Mouse (Mus musculus) frontal cortex, postnatal 14 days (tissue): ENCODE results near the gene Dlgap4.
A peak's percentile ranks its signal among the peaks of the same experiment; 100 is the strongest.

Source experiments
- DNase-seq, 2 experiments: peaks; one replicate each; pipeline ENCODE4 v3.0.0; 2022; ENCODE audit warnings: low spot score in 2 of 2

Dlgap4 gene

DNA sequence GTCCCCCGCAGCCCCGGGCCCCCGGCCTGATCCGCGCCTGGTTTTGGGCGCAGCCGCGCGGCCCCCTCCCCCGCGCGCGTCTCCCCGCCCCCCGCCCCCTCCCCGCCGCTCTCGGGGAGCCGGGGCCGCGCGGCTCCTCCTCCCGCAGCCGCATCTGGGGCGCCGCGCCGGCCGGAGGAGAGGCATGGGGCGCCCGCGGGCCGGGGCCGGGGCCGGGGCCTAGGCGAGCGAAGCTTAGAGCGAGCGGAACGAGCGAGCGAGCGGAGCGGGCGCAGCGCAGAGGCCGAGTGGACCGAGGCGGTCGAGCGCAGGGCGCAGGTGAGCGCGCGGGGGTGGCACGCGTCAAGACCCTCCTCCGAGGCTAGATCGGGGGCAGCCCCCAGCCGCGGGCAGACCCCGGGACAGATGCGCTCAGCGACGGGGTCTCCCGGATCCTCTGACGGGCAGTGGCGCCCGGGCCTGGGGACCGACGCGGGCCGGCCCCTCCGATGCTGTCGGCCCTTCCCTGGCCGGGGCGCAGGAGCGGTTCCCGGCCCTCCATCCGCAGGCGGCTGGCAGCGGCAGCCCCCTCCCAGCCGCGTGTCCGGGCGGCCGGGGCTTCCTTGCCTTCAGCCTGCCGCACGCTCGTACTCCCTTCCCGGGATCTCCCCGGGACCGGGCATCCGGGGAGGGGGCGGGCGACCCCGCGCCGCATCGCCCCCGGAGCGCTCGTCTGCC is at the start of gene Dlgap4:
TSS of gene Dlgap4 (plus strand) at position 165 of the 717 bp plus-strand sequence.
- no peak for DNase-seq

DNA sequence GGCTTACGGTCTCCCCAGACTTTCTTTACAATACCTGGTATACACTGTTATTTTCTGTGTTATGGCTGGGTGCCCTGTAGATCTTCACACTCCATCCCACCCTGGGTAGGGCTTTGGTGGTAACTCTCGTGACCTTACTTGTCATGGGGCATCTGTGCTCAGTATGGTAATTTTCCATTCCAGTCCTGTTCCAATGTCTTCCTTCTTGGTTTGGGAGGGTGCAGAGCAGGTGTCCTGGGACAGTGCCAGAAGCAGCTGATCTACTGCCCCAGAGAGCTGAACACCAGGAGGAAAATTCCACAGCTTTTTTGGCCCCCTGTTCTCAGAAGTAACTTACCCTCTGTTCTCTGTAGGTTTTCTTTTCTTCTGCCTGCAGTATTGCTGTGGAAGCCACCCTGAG is 47.0 kb upstream of the Dlgap4 start:
- no peak for DNase-seq

DNA sequence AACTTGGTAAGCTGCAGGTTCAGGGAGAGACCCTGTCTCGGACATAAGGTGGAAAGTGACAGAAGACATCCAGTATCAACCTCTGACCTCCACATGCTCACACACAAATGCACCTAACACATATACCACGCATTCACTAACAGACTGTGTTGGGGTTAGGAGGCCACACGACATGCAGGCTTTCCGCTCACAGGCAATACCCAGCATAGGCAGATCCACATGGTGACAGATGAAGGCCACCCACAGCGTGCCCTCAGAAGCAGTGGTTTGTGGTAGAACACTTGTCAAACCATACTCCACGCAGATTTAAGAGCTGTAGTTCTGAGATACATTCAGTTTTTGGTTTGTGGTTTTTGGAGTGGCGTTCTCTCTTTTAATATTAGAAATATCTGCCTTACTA is 44.9 kb upstream of the Dlgap4 start:
- DNase-seq = no peak

DNA sequence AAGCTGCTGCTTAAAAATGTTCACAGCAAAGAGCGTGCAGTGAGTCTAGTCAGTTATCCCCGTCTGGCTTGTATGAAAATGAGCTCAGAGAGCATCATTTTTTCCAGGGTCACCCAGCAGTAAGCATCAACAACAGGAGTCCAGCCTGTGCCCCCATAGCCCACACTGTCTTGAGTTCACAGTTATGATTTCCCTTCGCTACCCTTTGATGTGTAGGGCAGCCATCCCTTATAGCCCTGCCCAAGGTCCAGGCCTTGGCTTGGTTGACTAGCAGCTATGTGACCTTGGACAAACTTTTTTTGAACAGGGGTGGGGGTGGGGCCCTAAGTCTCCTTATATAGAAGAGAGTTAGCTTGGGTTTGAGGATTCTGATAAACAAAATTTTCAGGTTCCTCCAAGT is 44.2 kb upstream of the Dlgap4 start:
- no peak for DNase-seq

DNA sequence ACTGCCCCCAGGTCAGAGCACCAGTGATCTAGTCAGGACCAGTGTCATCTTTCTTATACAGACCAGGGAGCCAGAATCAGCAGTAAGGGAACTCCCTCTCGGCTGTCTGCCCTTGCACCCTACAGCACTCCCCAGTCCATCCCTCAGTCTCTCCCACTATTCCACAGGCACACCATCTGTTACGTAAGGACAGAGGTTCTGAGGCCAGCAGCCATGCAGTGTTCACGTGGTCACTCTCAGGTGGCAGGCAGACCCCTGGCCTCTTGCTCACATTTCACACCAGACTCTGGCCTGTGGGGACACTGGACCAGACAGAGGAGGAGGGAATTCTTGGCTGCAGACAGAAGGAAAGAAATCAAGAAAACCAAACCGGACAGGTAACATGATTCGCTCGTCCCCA is 42.0 kb upstream of the Dlgap4 start:
- DNase-seq = no peak

DNA sequence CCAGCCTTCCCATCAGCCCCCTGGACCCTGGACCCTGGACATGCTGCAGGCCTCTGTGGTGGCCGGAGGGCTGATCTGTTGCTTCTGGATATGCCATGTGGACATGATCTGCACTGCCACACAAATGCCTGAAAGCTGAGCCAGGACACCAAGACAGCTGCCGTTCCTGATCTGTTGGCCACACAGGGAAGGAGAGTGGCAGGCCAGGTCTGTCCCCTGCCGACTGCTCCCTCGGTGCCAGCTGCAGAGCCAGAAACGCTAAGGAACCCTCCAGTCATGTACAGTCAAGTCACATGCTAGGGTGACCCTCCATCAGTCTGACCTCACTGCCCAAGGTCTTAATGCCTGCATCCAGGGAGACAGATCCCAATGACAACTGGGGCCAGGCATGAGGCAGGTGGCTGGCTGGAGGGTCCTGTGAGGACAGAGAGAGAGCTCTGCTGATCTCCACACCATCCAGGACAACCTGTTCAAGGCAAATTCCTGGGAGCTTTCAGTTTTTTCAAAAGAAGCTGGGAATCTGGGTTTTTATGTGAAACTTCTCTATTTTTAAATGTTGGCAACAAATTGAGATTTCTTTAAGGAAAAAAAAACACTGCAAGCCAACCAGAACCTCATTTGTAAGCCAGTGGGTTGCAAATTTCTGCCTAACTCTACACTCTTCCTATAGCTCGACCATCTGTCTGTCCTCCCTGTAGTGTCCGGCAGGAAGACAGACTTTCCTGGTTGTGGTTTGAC is 36.5 kb upstream of the Dlgap4 start:
- no peak for DNase-seq

DNA sequence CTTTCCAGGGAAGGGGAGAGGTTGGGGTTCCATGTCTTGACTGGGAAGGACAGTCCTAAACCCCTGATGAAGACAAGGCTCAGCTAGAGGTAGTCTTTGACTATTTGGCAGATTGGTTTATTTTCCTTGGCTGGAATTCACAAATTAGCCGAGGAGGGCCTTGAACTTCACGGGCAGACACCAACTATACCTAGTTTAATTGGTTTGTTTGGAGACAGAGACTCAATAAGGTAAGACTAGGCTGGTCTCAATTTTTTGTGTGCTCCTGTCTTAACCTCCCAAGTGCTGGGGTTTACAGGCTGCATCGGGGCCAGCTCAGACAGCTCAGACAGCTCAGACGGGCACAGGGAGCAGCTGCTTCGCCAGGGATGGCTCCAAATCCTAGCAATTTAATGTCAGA is 33.0 kb upstream of the Dlgap4 start:
- no peak for DNase-seq

DNA sequence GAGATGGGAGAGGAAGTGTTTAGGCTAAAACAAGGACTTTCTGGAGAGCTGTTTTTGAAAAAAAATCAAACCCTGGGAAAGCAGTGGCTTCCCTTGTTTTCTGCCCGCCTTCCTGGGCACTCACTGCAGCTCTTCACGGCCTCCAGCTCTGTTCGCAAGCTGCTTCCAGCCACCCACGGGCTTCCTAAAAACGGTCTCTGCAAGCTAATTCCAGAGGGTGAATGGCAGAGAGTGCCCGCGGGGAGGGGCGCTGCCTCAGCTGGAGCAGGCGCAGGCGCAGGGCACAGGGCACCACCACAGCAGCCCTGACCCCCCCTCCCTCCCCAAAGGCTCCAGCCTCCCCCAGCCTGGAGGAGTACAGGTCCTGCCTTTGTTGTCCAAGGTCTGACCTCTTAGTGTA is 32.3 kb upstream of the Dlgap4 start:
- peak; percentile 75 to 83 for DNase-seq

DNA sequence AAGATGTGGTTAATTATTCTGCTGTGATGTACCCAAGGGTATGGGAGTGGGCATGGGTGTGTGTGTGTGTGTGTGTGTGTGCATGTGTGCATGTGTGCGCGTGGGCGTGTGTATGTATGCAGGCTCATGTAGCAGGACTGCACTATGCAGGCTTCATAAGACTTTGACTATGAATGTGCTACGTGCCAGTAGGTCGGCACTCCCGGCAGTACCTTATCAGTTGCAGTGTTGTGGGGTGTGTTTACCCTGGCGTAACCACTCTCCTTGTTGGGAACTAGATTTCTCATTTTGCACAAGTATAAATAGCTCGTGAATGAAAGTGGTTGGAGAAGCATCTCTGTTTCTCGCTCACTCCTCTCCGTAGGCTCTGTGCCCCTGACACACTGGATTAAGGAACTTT is 30.6 kb upstream of the Dlgap4 start:
- DNase-seq = no peak

DNA sequence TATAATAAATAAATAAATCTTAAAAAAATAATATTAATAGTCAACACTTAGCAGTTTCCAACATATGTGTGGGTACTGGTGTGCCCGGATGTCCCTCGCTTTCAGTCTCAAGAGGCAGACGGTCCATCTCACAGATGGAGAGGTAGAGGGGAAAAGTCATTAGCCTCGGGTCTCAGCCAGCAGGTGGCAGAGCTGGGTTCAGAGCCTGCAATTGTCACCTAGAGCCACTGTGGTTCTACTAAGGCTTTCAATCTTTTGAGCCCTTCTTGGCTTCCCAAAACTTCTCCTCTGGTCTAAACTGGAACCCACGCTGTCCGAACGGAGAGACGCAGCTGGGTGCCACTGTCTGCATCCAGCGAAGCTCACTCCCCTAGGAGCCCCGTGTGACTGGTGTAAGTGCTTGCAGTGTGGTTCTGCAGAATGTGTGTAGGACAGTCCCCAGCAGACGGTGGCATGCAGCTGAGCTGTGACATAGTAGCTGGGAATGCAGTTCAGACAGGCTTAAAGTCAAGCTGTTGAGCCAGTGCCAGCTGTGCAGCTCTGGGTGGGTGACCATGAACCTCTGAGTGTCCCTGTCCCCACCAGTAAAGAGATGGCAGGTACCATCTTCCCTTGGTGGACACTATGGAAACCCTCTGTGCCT is 29.2 kb upstream of the Dlgap4 start:
- DNase-seq = no peak

DNA sequence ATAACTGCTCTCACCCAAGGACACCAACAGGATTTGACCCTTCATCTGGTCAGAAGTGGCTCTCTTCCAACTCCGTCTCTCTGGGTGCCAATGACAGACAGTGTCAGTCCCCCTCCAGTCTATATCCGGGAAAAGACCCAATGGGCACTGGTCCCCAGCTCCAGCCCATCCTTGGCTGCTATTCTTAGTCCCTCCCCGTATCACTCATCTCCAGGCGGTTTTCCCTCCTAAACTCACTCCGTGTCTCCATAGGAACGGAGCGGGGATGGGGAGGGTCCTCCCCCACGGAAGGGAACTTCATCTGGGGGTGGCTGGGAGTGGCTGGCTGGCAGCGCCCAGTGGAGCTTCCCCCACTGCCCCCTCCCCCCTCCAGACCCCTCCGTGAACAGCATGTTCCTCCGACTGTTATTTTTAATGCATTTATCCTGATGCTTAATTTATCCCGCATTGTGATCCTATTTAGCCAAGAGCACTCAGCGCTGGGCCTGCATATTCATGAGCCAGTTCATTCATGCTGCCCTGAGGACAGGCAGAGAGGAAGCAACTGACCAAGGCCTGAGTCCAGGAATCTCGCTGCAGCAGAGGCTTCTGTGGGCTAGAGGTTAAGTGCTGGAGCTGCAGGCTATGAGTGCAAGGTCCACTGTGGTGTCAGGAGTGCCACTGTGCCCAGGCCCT is 28.6 kb upstream of the Dlgap4 start:
- DNase-seq = peak in 1 of 2 experiments; percentile 44

DNA sequence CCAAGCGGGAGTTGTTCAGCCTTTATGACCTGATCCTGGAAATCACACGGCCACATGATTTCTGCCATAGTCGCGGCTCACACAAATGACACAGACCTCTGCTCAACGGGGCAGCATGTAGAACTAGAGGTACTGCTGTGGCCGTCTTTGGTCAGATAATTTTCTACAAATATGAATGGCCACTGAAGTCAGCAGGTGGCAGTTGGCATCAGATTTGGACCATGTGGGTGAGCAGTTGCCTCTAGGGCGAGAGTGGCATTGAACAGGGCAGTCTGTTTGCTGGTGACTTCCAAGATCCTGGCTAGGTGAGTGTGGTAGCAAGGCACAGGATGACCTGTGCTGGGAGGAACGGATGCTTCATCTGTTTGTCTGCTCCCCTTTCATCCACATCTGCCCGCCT is 24.0 kb upstream of the Dlgap4 start:
- no peak for DNase-seq

DNA sequence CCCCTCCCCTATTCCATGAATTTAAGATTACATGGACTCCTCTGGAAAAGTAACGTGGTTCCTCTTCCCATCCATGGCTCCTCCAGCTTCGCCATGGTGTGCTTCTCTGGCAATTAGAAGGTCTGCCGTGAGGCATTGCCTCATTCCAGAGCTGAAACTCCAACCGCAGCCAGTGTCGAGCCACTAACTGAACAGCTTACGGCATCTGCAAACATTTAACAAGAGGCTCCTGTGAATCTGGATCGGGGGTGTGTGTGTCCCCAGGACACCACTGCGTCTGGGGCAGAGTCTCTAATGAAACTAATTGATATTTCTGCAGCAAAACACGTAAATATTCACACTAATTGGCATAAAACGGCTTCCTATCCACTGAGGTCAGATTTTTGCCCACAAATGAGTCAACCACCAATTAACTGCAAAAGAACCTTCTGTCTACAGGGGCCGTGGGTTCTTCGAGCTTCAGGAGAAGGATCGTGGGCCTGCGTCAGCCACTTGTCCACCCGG is 18.5 kb upstream of the Dlgap4 start:
- no peak for DNase-seq

DNA sequence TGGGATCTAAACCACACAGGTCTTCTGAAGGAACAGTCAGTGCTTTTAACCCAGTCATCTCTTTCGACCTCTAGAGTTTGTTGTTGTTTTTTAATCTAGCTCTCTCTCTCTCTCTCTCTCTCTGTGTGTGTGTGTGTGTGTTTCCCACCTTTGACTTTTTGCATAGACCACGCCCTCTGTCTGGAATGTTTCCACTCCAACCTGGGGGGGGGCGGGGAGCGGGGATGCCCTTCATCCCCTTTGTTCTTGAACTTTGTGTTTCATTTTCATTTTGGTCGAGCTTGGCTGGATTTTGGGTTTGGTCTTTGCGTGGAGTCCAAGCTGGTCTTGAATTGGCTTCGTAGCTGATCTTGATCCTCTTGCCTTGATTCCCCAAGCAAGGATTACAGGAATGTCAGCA is 10.9 kb upstream of the Dlgap4 start:
- no peak for DNase-seq

DNA sequence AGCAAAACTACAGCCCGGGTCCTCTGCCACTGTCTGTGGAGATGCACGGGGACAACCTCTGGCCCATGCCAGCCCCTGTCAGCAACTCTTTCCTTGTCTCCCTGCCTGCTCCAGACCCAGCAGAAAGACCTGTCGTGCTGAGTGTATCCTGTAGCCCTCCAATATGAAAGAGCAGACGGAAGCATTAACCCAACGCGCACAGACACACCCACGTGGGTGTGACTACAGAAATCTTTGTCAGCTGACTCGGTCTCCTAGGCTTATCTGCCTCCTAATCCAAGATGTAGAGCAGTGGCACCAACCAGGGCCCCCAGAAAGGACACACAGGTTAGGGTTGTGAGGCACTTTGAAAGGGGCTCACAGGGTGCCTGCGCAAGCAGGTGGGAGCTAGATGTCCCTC is 9.8 kb upstream of the Dlgap4 start:
- no peak for DNase-seq

DNA sequence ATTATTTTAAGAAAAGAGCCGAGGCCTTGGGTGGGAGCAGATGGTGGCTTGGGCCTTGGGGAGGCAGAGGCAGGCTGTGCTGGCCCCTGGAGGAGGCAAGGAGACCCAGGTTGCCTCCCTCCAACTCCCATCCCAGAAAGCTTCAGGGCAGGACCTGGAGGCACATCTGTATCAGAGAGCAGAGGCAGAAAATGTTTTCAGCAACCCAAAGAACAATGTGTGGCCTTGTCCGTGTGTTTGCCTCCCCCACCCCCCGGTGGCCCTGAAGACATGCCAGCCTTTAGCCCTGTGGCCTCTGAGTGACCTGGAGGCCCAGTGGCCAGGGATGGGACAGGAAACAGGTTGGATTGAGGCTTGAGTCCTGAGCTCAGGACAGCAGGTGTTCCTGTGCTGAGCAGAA is 8.4 kb upstream of the Dlgap4 start:
- DNase-seq = no peak

DNA sequence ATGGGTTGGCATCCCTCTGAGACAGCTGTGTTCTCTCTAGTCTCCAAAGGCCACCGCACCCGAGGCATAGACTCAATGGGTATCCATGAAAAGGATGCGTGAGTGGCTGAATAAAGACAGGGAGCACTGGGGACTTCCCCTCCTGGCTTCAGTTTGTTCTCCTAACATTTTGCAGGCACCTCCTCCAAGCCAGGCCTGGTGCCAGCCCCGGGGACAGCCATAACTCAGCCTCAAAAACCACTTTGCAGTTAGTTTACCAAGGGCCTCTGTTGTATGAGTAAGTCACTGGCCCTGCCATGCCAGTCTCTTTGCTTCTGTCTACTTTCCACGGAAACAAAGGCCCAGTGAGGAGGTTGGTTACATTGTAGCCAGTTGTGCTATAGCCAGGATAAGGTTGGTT is 7.5 kb upstream of the Dlgap4 start:
- no peak for DNase-seq

DNA sequence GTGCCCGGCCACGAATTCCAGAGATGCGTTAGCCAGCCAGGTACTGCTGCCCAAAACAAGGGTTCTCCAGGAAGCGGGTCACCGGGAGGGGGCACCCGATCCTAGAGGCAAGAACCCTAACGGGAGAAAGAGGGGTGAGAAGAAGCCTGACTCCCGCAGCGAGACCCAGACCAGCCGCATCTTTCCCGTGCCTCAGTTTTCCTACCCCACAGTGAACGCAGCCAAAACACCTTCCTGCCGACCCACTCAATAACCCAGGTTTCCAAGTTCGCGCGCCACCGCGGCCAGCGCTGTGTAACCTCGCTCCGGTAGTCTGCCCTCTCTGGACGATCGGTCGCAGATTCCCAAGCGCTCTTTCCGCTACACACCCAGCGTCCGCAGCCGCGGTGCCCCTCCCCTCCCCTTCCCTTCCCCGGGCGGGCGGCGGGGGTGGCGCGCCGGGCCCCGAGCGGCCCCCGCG is 394 bp upstream of the Dlgap4 start:
- peak; percentile 52 to 75 for DNase-seq

DNA sequence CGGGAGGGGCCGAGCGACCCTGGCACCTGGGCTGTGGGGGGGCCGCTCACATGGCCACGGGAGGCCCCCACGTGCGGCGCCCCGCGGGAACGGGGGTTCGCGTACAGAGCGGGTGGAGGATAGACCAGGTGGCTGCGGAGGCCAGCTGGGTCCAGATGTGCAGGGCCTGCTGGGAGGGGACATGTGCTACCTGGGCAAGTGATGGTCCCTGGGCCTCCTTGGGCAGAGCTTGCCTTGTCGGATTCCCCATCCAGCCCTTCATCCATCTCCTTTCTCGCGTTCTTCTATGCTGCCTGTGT is 702 bp downstream of the Dlgap4 start:
- no peak for DNase-seq

DNA sequence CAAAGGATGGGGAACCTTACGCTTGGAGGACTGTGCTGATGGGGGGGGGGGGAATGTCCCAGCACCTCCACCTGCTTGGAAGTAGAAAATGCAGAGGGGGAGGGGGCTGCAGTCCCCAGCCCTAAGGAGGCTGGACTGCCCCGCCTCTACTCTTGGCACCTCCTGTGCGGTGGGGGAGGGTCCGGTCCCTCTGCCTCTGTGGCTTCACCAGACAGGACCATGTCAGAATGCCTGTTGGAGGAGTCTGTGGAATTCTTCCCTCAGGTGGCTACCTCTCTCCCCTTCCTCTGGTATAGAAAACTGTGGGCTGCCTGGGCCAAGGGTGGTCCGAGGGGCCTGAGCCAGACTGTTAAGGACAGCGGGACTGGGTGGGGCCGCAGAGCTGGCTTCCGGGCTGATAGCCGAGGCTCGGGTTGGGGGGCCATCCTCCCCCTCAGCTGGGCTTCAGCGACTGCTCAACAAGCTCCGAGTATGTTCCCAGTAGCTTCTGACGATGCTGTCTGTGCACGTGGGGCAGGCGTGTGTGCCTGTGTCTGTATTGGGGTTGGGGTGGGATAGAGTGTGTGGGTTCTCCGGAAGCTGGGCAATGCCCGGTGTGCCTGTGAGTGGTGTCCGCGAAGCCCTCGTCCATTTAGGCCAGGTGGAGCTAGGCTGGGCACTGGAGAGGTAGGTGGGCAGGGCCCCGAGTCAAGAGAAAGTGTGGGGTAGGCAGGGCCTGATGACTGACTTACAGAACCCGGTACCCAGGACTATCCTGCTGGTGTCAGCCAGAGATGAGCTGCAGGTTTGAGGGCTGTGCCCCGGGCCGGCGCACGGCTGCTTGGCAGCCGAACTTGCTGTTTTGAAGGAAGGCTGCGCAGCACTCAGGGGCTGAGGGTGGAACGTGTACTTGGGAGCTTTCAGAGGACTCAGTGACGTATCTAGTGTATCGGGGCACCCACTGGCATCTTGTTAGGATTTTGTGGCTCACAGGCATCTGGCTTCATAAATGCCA is 1.5 kb downstream of the Dlgap4 start:
- no peak for DNase-seq

DNA sequence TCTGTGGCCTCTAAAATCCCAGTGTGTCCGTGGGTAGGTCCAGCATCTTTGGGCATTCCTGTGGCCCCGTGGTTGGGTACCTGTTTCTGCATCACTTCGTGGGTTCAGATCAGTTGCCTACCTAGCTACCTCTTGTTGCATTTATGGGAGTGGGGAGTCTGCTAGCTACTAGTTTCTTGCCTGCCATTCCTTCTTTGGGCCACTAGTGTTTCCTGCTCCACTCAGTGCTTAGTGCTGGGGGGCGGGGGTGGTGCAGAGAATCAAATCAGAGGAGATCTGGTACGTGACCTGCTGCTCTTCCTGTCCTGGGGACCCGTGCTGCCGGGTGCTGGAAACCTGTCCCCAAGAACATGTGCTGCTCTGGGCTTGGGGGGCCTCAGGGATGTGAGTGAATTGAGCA is 3.0 kb downstream of the Dlgap4 start:
- no peak for DNase-seq
